25 mouse cellular contexts compared by ENCODE assay signal in genomic region chr2:122347257-122347656, GRCm38 (mm10). TPM values are rescaled to one million over a fixed set of nuclear protein-coding genes. Genes with fewer than 3 reads are reported as not detected.
"Had no signal": no experiment of that assay in that cellular context is flagged by ENCODE, and none has a peak within 500 bp of the region (broad histone marks: within the 10 kb centered on the region; RNA-seq: fewer than 3 reads in every experiment).

No protein-coding gene starts in this region.

- H3K9me3 ChIP-seq: limb, embryonic 10.5 days; limb, embryonic 13.5 days; liver, embryonic 12.5 days; liver, embryonic 15.5 days; lung, embryonic 15.5 days; megakaryocyte, embryonic 14.5 days; midbrain, embryonic 10.5 days; midbrain, embryonic 13.5 days had no signal

- H3K27ac ChIP-seq: liver, embryonic 12.5 days; liver, embryonic 15.5 days had no signal

- DNase-seq: kidney, adult 9 months; kidney, postnatal 14 days; layer of hippocampus, adult 9-11 months; liver; lung, adult 18-20 months; lung, postnatal 10 days; lung, postnatal 36 days; thymus, adult 18-20 months; thymus, postnatal 14 days; thymus, postnatal 4 days had no signal

- ATAC-seq: liver, embryonic 12.5 days; midbrain, embryonic 13.5 days had no signal

- H3K4me3 ChIP-seq: layer of hippocampus, adult 2 months; liver, embryonic 12.5 days had no signal

- H3K9ac ChIP-seq: liver, embryonic 15.5 days had no signal

- H3K27me3 ChIP-seq: limb, embryonic 13.5 days; lung, embryonic 15.5 days; midbrain, embryonic 13.5 days had no signal

- H3K36me3 ChIP-seq: limb, embryonic 13.5 days; liver, embryonic 12.5 days; liver, embryonic 15.5 days; lung, embryonic 15.5 days; midbrain, embryonic 13.5 days had no signal

RNA-seq across cellular contexts. Expression of gene Duox1, which starts 31.8 kb away (rescaled TPM):
- total RNA-seq: layer of hippocampus, adult 2 months; layer of hippocampus, postnatal 25 days; left cerebral cortex, adult 18-20 months had no signal
- polyA plus RNA-seq: liver, embryonic 12.5 days; liver, embryonic 15.5 days; spleen, adult 2 months had no signal

RNA-seq across cellular contexts. Expression of gene Duoxa1, which starts 33.7 kb away (rescaled TPM):
- total RNA-seq: layer of hippocampus, adult 2 months; layer of hippocampus, postnatal 25 days; left cerebral cortex, postnatal 25 days had no signal
- polyA plus RNA-seq: liver, embryonic 12.5 days; liver, embryonic 15.5 days; midbrain, embryonic 10.5 days; neural tube, embryonic 14.5 days; spleen, adult 2 months had no signal

RNA-seq across cellular contexts. Expression of gene Duoxa2, which starts 48.6 kb away (rescaled TPM):
- total RNA-seq: layer of hippocampus, adult 2 months; layer of hippocampus, postnatal 25 days; left cerebral cortex, adult 18-20 months; left cerebral cortex, postnatal 25 days had no signal
- polyA plus RNA-seq: kidney, embryonic 16.5 days; limb, embryonic 10.5 days; liver, embryonic 12.5 days; liver, embryonic 15.5 days; lung, embryonic 15.5 days; midbrain, embryonic 10.5 days; midbrain, embryonic 13.5 days; spleen, adult 2 months had no signal

RNA-seq across cellular contexts. Expression of gene Duox2, which starts 49.0 kb away (rescaled TPM):
- total RNA-seq: left cerebral cortex, adult 18-20 months had no signal
- polyA plus RNA-seq: limb, embryonic 10.5 days; liver, embryonic 12.5 days; liver, embryonic 15.5 days; midbrain, embryonic 10.5 days; neural tube, embryonic 14.5 days had no signal
